Mouse (Mus musculus) embryonic facial prominence, embryonic 14.5 days (tissue): ENCODE results near the gene Sdha. TPM values are rescaled to one million over a fixed set of nuclear protein-coding genes. Genes with fewer than 3 reads are reported as not detected.

Experiments used
- ATAC-seq: fragments of 200-750 bp; cut with Nextera tagmentation; 2 replicates; pipeline ENCODE4 v1.8.0; 2017; ENCODE audit warnings: low read depth, moderate number of reproducible peaks, moderate TSS enrichment
- DNase-seq: peaks from one replicate; pipeline ENCODE4 v3.0.0-alpha.2; 2015; ENCODE audit warnings: low spot score
- H3K27ac ChIP-seq: fragments of 300-500 bp; sonication (generic); replicated peaks from 2 replicates; pipeline ENCODE4 v1.5.1; 2014; ENCODE audit warnings: low read depth, mild to moderate bottlenecking, low read length, moderate library complexity
- H3K27me3 ChIP-seq: fragments of 300-500 bp; sonication (generic); replicated peaks from 2 replicates; pipeline ENCODE4 v1.6.1; 2014; ENCODE audit warnings: low read length; ENCODE audit not compliant: control insufficient read depth, insufficient read depth
- H3K36me3 ChIP-seq: fragments of 300-500 bp; sonication (generic); 2 replicates; pipeline ENCODE4 v1.6.1; 2014; ENCODE audit warnings: low read length, mixed read lengths; ENCODE audit not compliant: control insufficient read depth, insufficient read depth
- H3K4me1 ChIP-seq: fragments of 300-500 bp; sonication (generic); 2 replicates; pipeline ENCODE4 v1.6.1; 2014; ENCODE audit warnings: antibody characterized with exemption, low read length; ENCODE audit not compliant: control insufficient read depth, insufficient read depth
- H3K4me2 ChIP-seq: fragments of 300-500 bp; sonication (generic); 2 replicates; pipeline ENCODE4 v1.6.1; 2014; ENCODE audit warnings: low read depth, mild to moderate bottlenecking, low read length, moderate library complexity, mixed read lengths
- H3K4me3 ChIP-seq: fragments of 300-500 bp; sonication (generic); 2 replicates; pipeline ENCODE4 v1.5.1; 2014; ENCODE audit warnings: low read depth, mild to moderate bottlenecking, low read length
- H3K9ac ChIP-seq: fragments of 300-500 bp; sonication (generic); 2 replicates; pipeline ENCODE4 v1.6.1; 2014; ENCODE audit warnings: low read depth, mild to moderate bottlenecking, low read length, moderate library complexity, mixed read lengths
- H3K9me3 ChIP-seq: fragments of 300-500 bp; sonication (generic); 2 replicates; pipeline ENCODE4 v1.6.1; 2016; ENCODE audit warnings: low read length; ENCODE audit not compliant: control insufficient read depth
- WGBS: fragments of 180-500 bp; shearing (Covaris S2); extraction: QIAGEN DNeasy Blood & Tissue Kit; methylation state at CpG from one replicate; pipeline ENCODE4 v1.1.7; 2014; 5-methylcytosine and 5-hydroxymethylcytosine counted together
- polyA plus RNA-seq: library from polyadenylated mRNA; unstranded; fragments of >200 nt; fragmentation: Nextera tagmentation; extraction: Ambion mirVana; gene quantifications from 2 replicates; pipeline ENCODE4 v1.2.1, GENCODE M21; 2014

Gene Sdha
- polyA plus RNA-seq, 1 experiment from 2014 or later: 207 TPM

DNA sequence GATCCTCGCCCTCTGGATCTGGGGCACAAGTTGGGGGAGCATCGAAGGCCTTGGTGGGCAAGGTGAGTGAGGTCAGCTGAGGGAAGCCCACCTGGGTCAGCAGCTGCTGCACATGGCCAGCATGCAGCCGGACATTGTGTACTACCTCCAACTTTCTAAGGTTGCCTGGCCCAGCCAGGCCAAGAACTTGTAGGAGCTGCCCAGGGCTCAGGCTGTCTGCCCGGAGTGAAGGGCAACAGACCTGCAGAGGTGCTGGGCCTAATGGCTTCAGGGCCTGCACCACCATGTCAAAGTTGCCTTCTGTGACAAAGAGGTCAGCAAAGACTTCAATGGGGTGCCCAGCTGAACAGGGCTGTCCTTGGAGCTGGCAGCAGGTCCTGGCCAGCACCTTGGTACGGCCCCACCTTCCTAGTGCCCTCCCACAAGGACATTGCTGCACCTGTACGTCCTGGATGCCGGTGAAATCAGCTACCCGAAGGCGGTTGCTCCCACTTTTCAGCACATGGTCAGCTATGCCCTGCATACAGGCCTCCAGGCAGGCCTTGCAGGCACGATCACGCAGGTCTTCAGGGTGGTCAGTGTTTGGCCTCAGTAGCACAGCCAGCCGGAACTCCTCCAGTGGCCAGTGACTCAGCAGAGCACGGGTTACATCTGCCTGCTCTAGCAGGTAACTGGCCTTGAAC, 13.2 kb upstream of the Sdha start:
- Histone ChIP-seq H3K9me3 (no peaks in the 10 kb centered on the region), H3K9ac (no peak overlapping the region), H3K4me2 (no peak overlapping the region), H3K36me3 (peaks cover 32% of the 10 kb centered on the region), H3K27me3 (no peaks in the 10 kb centered on the region), H3K27ac (no peak overlapping the region), H3K4me3 (no peak overlapping the region), H3K4me1 (no peaks in the 10 kb centered on the region)
- ATAC-seq (0 out of 2 replicates have a peak, but pooled peaks have one; percentile 20), DNase-seq (no peak)
- 87% methylated on average over 11 of the region's 13 CpGs for WGBS

DNA sequence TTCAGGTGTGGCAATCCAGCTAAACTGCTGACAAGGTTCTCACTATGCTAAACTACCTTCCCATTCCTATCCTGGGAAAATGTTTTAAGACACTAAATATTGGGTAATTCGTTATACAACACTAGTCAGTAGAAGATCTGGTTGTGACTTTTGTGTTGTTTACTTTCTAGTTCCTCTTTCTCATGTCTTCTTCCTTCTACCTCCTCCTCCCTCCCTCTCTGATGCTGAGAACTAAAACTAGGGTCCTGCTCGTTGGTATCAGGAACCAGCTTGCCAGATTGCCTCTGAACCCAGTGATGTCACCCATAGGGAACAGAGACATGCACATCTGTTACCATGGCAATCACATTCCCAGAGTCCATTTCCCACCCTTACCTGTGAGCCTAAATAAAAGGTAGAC, 12.1 kb upstream of the Sdha start:
- 73% methylated on average over 2 of the region's 2 CpGs for WGBS
- H3K4me3 ChIP-seq: no peak overlapping the region
- H3K9ac ChIP-seq: no peak overlapping the region
- DNase-seq: no peak
- no peaks in the 10 kb centered on the region for H3K9me3 ChIP-seq
- no peaks in the 10 kb centered on the region for H3K27me3 ChIP-seq
- no peaks in the 10 kb centered on the region for H3K4me1 ChIP-seq
- H3K27ac ChIP-seq: no peak overlapping the region
- H3K36me3 ChIP-seq: peaks cover 43% of the 10 kb centered on the region
- no peak for ATAC-seq
- H3K4me2 ChIP-seq: no peak overlapping the region

DNA sequence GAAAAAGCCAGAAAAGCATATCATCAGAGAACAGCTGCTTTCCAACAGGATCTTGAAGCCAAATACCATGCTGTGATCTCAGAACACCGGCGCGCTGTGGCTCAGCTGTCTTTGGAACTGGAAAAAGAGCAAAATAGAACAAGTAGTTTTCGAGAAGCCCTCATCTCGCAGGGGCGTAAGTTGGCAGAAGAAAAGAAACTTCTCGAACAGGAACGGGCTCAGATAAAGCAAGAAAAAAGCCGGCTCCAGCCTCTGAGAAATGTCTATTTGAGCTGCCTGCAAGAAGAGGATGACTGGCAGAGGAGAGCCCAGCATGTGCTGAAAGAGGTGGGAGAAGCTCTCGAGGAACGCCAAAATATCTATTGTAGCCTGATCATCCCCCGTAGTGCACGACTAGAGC, 6.4 kb upstream of the Sdha start:
- H3K4me2 ChIP-seq: no peak overlapping the region
- no peaks in the 10 kb centered on the region for H3K4me1 ChIP-seq
- no peak for DNase-seq
- H3K27ac ChIP-seq: no peak overlapping the region
- peaks cover 82% of the 10 kb centered on the region for H3K36me3 ChIP-seq
- H3K9me3 ChIP-seq: no peaks in the 10 kb centered on the region
- WGBS: 96% methylated on average over 13 of the region's 13 CpGs
- no peaks in the 10 kb centered on the region for H3K27me3 ChIP-seq
- H3K9ac ChIP-seq: no peak overlapping the region
- no peak overlapping the region for H3K4me3 ChIP-seq
- no peak for ATAC-seq

DNA sequence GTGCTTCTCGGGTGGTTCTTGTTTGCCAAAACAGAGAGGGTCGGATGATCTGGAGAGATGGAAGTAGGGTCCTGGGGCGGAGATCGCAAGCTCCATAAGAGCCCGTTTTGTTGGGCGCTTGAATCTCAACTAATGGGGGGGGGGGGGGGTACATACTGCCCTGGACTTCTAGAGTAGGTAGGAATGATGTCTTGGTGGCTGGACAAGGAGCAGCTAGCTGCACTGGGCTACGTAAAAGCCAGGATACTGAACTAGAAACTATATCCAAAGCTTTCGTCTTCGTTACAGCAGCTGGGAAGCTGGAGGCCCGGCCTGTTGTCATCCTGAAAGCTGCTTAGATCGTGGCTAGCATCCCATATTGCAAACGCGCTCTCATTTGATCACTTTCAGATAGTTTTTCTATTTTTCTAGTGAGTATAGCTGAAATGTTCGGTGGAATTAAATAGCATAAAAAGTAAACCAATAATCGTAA, 391 bp upstream of the Sdha start:
- peak overlapping the region; percentile 79 for H3K9ac ChIP-seq
- WGBS: under 1% methylated on average over 14 of the region's 15 CpGs
- peak; percentile 47 for ATAC-seq
- peak overlapping the region; percentile 57 for H3K4me2 ChIP-seq
- no peaks in the 10 kb centered on the region for H3K27me3 ChIP-seq
- H3K9me3 ChIP-seq: no peaks in the 10 kb centered on the region
- H3K36me3 ChIP-seq: peaks cover 22% of the 10 kb centered on the region
- peaks cover 14% of the 10 kb centered on the region for H3K4me1 ChIP-seq
- DNase-seq: peak; percentile 34
- H3K4me3 ChIP-seq: peak overlapping the region; percentile 60
- H3K27ac ChIP-seq: peak overlapping the region; percentile 54; the same call in 1 of the 2 replicates

DNA sequence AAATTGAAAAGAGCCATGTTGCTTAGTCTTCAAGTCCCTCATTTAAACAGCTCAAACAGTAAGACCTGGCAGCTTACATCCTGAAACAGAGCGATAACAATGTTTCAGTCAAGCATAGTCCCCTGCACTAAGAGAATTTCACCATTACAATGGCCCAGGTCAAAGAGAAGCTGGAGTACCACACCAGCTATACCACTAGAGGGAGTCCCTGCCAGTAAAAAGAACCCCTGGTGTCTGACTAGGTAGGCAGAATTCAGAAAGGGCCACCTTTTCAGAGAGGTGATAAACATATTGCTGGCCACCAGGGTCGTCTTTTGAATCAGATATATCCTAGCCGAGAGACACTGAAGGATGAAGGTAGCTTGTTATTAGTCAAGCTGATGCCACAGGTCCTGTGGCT, 9.0 kb downstream of the Sdha start:
- Histone ChIP-seq H3K27ac (no peak overlapping the region), H3K4me3 (no peak overlapping the region), H3K36me3 (peaks cover 83% of the 10 kb centered on the region), H3K27me3 (no peaks in the 10 kb centered on the region), H3K4me2 (no peak overlapping the region), H3K4me1 (no peaks in the 10 kb centered on the region), H3K9me3 (no peaks in the 10 kb centered on the region), H3K9ac (no peak overlapping the region)
- peak; percentile 47 for DNase-seq
- ATAC-seq: 0 out of 2 replicates have a peak, but pooled peaks have one; percentile 22
- WGBS: 47% methylated on average over 3 of the region's 3 CpGs

DNA sequence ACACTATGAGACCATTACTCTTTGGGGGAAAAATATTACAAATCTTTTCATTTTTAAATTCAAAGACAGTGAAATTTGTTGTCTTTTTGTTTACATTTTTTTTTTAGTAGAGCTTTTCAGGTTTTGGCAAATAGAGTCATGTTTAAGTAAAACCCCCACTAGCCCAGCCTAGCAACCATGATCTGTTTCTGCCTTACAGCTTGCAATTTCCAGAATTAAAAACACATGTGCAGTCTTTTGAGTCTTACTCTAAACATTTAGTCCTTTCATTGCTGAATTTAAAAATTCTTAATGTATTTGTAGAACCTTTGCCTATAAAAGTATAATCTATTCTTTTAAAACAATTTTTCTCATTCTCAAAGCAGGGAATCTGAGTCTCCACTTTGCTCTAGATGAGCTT, 20.8 kb downstream of the Sdha start:
- H3K9ac ChIP-seq: no peak overlapping the region
- no peak overlapping the region for H3K4me3 ChIP-seq
- peak overlapping the region; percentile 66 for H3K27ac ChIP-seq
- DNase-seq: peak; percentile 74
- peaks cover 73% of the 10 kb centered on the region for H3K36me3 ChIP-seq
- no peak overlapping the region for H3K4me2 ChIP-seq
- H3K27me3 ChIP-seq: no peaks in the 10 kb centered on the region
- no peak for ATAC-seq
- H3K4me1 ChIP-seq: no peaks in the 10 kb centered on the region
- H3K9me3 ChIP-seq: no peaks in the 10 kb centered on the region

DNA sequence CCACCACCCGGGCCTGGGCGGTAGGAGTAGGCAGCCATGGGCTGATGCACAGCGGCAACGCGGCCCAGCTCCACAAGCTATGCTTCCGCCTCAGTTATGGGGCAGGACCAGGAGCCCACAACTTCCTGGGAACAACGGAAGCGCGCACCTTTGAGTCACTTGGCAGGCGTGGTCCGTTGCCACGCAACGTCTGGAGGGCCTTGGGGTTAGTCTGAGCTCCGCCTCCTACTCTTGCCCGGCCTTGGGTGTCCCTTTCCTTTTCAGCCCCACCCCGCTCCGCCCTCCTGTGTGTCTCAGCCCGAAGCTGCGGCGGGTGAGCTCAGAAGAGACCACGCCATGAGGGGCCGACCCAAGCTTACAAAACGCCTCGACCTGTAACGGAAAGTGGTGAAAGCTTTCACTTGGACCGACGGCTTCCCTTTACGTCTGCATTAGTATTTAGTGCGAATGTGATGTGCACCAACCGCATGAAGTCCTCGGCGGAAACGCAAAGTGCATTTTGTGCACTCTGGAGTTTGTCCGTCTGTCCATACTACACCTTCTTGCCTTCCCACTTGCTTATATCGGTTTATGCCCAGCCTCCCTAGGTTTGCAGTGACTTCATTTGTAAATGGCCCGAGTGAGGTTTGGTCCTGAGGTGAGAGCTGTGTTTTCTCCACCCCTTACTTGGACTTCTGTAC, 32.8 kb downstream of the Sdha start, which contains the start of gene Pdcd6:
TSS of gene Pdcd6 (minus strand) at position 411 of the 680 bp plus-strand sequence.
- ATAC-seq (peak; percentile 99), DNase-seq (peak; percentile 99)
- Histone ChIP-seq H3K9me3 (no peaks in the 10 kb centered on the region), H3K4me2 (peak within 1 kb of the TSS; percentile 88), H3K4me3 (peak within 1 kb of the TSS; percentile 86), H3K27ac (peak within 1 kb of the TSS; percentile 78), H3K36me3 (peaks cover 37% of the 10 kb centered on the region), H3K4me1 (peaks cover 5% of the 10 kb centered on the region), H3K27me3 (no peaks in the 10 kb centered on the region), H3K9ac (peak within 1 kb of the TSS; percentile 90)
- under 1% methylated on average over 28 of the region's 36 CpGs for WGBS

DNA sequence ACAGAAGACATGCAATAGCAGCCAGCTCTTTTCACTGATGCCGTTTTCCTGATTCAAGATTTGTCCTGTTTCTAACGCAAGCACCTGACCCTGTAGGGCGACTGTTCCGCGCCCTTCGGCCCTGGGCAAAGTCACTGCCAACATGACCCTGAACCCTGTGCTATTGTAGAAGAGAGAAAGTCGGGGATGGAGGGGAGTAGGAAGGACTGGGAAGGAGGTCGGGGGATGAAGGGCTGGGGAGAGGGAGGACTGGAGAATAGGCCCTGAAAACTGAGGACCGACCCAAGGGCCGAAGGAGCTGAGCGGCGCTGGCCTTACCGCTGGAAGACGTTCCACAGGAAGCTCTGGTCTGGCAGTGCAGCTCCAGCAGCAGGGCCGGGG, 33.3 kb downstream of the Sdha start:
- no peak for ATAC-seq
- no peaks in the 10 kb centered on the region for H3K9me3 ChIP-seq
- H3K4me2 ChIP-seq: peak overlapping the region; percentile 88
- no peaks in the 10 kb centered on the region for H3K27me3 ChIP-seq
- peak overlapping the region; percentile 90 for H3K9ac ChIP-seq
- H3K27ac ChIP-seq: peak overlapping the region; percentile 78
- peaks cover 33% of the 10 kb centered on the region for H3K36me3 ChIP-seq
- peak overlapping the region; percentile 86 for H3K4me3 ChIP-seq
- no peak for DNase-seq
- WGBS: 2% methylated on average over 15 of the region's 15 CpGs
- H3K4me1 ChIP-seq: peaks cover 5% of the 10 kb centered on the region
